Mouse (Mus musculus) C2C12 (cell line): ENCODE data around the gene Obscn.

Source experiments
- CEBPB ChIP-seq: IDR thresholded peaks from one replicate; pipeline ENCODE4 v1.6.1; 2011; ENCODE audit warnings: low read depth, mild to moderate bottlenecking, control low read depth, moderate library complexity
- CTCF ChIP-seq: IDR thresholded peaks from one replicate; pipeline ENCODE4 v1.5.1; 2011; ENCODE audit not compliant: control insufficient read depth, insufficient read depth, insufficient read length
- FOSL1 ChIP-seq: IDR thresholded peaks from one replicate; pipeline ENCODE4 v1.8.0; 2011; ENCODE audit warnings: mild to moderate bottlenecking, low read length; ENCODE audit not compliant: poor library complexity, insufficient read depth, severe bottlenecking
- MAX ChIP-seq: IDR thresholded peaks from one replicate; pipeline ENCODE4 v1.6.1; 2011; ENCODE audit warnings: mild to moderate bottlenecking, control low read depth
- MYOD1 ChIP-seq: IDR thresholded peaks from one replicate; pipeline ENCODE4 v1.6.1; 2011; ENCODE audit warnings: low read depth; ENCODE audit not compliant: control insufficient read depth, insufficient read length
- MYOG ChIP-seq: IDR thresholded peaks from one replicate; pipeline ENCODE4 v1.6.1; 2011; ENCODE audit not compliant: control insufficient read depth, insufficient read length; ENCODE audit errors: extremely low read depth
- USF1 ChIP-seq: IDR thresholded peaks from one replicate; pipeline ENCODE4 v1.6.1; 2011; ENCODE audit warnings: low read depth, mild to moderate bottlenecking, control low read depth, moderate library complexity

- no peak for TF ChIP-seq CTCF
- no peak for TF ChIP-seq USF1
- TF ChIP-seq MYOD1: no peak
- TF ChIP-seq MAX: no peak
- no peak for TF ChIP-seq CEBPB
- no peak for TF ChIP-seq FOSL1
- TF ChIP-seq MYOG: no peak
Observed at GRCm38 (mm10) chr11:59026411-59026810, 109.8 kb downstream of the Obscn start.
